In the genomic region with DNA sequence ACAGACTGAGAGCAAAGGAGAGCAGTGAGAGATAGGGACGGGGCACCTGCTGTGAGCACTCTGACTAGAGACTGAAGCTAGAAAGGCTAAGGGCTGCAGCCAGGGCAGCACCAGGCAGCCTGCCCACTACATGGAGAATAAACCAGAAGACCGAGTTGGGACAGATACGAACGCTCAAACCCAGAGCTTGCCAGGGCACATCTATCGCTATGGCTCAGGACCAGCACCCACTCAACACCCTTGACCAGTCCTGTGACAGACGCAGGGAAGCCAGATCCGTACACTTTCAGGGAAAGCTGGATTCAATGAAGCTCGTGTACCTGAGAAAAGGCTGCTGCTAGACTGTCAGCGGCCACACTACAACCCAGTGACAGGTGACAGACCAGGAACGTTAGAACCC, we compare ENCODE assay signal across 11 mouse cellular contexts.
"Had no signal": no experiment of that assay in that cellular context is flagged by ENCODE, and none has a peak within 500 bp of the region (broad histone marks: within the 10 kb centered on the region; RNA-seq: fewer than 3 reads in every experiment).

No protein-coding gene starts in this region.

- DNase-seq: kidney, postnatal 14 days; lung, adult 18-20 months; midbrain, embryonic 14.5 days; right cerebral cortex, postnatal 4 days; thymus, adult 18-20 months; thymus, postnatal 25 days had no signal

- H3K27me3 ChIP-seq: kidney, embryonic 15.5 days; limb, embryonic 15.5 days; neural tube, embryonic 12.5 days had no signal

- H3K4me2 ChIP-seq: kidney, embryonic 15.5 days; limb, embryonic 15.5 days; neural tube, embryonic 12.5 days had no signal

- H3K4me3 ChIP-seq: kidney, embryonic 15.5 days; left cerebral cortex, adult 2 months; limb, embryonic 15.5 days; neural tube, embryonic 12.5 days had no signal

- H3K9ac ChIP-seq: kidney, embryonic 15.5 days; limb, embryonic 15.5 days; liver, embryonic 14.5 days; neural tube, embryonic 12.5 days had no signal

- H3K9me3 ChIP-seq: kidney, embryonic 15.5 days; limb, embryonic 15.5 days; neural tube, embryonic 12.5 days had no signal

- H3K27ac ChIP-seq: left cerebral cortex, adult 2 months; limb, embryonic 15.5 days; liver, embryonic 14.5 days; neural tube, embryonic 12.5 days had no signal
